Mouse (Mus musculus) c-Kit-negative CD71-positive TER-119-positive erythroid progenitor cells, embryonic 14.5 days (primary cell): Measurements from ENCODE around the gene Sap30bp.

Source experiments
- DNase-seq: peaks from one replicate; pipeline ENCODE4 v3.0.0-alpha.2; 2013; ENCODE audit warnings: low read depth, low spot score

Sap30bp gene

DNA sequence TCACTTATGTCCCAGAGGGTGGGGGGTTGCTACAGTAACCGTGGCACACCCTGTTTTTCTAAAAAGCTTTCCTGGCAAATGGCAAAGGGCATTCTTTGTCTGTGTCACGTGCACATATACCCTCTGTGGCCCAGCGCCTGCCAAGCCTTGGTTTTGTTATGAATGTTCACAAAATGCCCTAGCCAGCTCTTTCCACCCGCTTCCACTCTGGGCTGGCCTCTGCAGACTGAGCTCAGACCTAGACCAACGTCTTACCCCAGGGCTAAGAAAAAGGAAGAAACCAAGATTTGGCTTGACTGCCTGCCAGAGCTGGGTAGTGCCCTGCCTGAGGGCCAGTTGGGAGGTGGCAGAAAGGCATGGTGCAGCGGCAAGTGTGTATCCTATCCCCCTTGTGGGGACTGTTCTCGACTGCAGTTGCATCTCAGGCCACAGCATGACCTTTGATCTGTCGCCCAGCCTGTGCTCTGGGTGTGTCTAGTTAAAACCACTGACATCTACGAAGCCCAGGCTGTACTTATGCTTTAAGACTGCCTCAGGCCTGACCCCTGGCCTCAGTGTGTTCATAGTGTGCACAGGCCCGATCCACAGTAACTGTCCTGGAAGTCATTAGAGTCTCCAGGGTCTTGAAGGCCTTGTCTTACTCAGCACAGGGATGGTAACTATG is 22.2 kb downstream of the Sap30bp start:
- DNase-seq: no peak

DNA sequence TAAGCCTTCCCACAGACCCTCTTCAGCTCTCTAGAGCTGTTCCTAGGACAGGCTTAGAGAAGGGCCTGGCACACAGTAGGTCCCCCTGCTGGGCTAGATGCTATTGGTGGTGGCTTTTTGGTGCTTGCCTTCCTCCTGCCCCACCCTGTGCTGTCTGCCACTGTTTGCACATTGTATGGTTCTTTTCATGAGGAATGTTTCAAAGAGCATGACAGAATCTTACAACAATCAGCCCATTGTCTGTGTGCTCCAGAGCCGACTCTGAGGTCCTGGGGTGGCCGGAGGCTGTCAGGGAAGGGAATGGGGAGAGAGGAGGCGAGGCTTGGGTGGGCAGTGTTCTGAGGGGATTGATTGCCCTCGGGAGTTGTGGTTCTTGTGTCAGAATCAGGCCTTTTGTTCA is 23.4 kb downstream of the Sap30bp start:
- no peak for DNase-seq

DNA sequence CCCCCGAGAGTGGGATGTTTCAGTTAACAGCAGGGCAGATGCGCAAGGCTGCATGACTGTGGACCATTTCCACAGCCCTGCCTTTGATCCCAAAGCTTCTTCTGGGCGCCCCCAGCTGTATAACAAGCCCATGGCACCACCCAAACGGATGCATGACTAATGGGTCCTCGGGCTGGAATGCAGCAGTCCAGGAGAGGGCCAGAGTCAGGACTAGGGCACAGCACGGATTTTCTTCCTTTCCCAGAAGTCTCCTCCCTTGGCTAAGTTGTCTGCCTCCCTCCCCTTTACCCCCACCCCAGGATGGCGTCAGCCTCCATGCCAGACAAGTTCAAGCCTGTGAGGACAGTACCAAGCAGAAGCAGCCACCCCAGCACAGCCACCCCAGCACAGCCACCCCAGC is 24.9 kb downstream of the Sap30bp start:
- no peak for DNase-seq

DNA sequence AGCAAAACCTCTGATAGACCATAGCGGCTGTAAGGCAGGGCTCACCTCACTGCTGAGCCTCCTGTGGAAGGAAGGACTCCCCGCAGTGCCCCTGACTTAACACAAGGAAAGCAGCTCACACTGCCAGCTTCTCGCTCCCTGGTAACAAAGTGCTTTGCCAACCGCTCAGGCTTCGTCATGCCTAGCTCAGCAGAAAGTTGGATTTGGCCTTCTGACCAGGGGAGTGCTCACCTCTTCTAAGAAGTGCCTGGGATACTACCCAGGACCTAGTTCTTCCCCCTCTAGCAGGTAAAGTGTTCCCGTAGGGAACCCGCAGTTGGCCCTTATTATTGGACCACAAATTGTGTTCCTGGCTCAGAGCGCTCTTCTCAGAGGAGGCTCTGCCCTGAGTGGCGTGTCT is 25.9 kb downstream of the Sap30bp start:
- DNase-seq: no peak

DNA sequence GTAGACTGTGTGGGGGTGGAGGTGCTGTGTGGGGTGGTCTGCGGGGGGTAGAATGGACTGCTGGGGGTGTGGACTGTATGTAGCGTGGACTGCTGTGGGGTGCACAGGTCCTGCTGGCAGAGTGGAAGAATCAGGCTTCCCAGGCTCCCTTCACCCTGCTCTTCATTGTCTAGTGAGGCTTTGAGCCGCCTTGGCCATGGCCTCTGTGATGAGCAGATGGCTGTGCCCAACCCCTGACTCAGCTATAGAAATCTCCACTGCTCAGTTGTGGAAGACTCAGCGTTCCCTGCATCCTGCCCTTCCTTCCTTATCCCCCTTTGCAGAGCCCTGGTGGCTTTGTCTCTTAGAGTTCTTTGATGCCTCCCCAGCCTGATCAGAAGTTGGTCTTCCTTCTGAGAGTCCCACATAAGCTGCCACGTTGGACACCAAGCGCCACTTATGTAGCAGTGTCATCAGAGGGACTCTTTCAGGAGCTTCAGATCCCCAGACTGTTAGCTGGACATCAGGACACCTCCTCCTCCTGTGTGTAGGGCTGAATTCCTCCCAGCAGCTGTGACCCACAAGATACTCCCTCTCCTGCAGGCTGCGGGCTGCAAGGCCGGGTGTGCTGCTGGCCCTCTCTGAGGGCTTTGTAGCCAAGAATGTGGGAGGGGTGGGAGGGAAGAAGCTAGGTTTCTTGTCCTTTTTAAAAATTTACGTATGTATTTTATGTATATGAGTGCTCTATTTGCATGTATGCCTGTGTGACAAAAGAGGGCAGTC is 29.8 kb downstream of the Sap30bp start:
- DNase-seq: no peak

DNA sequence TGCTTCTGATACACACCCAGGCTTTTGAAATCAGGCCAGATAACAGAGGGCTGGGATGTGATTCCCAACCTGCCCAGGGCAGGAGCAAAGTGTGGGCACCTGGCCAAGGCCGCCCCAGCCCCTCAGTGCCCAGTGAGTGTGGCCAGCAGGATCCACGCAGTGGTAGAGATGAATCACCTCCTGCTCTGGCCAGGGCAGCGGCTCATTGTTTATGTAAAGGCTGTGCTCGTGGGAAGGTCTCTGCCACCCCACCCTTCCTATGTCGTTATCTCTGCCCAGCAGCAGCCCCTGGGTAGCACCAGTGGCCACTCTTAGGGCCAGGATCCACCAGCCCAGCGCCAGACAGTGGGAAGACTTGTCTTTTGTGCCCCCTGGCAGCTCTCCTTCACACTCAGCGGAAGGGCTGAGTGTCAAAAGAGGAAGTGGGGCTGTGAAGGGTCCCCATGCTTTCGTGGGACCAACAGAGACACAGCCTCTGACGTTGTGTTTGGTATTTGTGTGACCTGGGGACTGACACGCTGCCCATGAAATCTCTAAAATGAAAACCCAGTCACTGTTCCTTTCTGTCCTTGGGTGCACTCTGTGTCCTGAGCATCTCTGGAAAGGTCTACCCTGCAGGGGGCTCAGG is 32.0 kb downstream of the Sap30bp start:
- no peak for DNase-seq

DNA sequence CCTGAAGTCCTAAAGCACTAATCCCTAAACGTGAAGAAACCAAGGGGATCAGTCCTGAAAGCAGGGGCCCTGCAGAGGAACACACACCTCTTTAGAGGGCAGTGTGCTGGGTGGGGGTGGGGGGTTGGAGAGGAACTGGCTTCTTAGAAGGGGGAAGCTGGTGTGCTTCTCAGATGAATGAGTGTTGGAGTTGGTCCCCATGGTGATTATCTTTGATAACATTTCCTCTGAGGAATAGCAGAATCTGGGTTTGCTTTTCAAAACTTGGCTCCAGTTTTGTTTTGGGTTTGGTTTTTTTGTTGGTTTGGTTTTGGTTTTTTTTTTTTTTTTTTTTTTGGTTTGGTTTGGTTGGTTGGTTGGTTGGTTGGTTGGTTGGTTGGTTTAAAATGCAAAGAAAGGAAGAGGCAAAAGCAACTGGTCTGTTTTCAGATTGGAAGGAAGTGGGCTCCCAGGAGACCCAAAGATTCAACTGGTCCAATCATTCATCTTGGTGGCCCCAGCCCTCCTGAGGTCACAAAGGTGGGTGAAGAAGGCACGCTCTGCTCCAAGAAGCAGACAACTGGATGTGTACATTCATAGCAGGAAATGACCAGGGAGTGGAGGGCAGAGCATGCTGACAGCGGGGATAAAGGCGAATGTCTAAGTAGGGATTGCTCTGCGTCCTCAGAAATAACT is 35.8 kb downstream of the Sap30bp start:
- DNase-seq: no peak

DNA sequence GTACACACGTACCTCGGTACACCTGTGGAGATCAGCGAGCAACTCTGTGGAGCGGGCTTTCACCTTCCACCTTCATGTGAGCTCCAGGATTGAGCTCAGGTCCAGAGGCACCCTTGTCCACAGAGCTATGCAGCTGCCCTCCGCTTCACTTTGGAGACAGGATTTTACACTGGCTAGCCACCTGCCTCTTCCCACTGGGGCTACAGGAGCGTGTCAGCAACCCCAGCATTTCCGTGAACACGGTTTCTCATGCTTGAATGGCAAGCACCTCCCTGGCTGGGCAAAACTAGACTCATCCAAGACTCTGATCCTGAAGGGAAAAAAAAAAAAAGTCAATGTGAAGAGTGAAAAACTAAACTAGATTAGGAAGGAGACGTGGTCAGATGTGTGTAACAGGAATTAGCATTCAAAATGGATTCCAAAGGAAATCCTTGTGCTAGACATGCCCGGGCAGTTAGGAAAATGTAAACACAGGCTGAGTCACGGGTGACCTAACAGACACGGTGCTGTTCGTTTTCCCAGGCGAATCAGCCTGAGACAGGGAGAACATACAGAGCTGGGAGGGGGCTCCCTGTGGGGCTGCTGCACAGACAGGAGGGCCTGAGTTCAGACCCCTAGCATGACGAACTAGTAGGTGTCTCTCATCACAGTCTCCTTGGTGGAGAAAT is 37.1 kb downstream of the Sap30bp start:
- no peak for DNase-seq

DNA sequence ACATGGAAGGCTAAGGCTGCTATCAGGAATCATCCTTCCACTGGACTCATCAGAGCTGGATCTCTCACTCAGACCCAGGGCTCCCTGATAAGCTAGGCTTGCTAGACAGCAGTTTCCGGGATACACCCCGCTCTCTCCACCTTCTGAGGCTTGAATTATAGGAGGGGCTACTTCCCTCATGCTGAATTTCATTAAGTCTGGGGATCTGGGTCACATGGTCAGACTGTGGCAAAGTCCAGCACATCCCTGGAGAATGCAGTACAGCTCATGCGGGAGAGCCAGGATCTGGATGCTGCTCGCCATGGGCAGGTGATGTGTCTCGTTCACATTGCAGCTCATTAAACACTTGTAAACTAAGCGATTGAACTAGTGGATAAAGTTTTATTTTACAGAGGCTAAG is 37.9 kb downstream of the Sap30bp start:
- no peak for DNase-seq

DNA sequence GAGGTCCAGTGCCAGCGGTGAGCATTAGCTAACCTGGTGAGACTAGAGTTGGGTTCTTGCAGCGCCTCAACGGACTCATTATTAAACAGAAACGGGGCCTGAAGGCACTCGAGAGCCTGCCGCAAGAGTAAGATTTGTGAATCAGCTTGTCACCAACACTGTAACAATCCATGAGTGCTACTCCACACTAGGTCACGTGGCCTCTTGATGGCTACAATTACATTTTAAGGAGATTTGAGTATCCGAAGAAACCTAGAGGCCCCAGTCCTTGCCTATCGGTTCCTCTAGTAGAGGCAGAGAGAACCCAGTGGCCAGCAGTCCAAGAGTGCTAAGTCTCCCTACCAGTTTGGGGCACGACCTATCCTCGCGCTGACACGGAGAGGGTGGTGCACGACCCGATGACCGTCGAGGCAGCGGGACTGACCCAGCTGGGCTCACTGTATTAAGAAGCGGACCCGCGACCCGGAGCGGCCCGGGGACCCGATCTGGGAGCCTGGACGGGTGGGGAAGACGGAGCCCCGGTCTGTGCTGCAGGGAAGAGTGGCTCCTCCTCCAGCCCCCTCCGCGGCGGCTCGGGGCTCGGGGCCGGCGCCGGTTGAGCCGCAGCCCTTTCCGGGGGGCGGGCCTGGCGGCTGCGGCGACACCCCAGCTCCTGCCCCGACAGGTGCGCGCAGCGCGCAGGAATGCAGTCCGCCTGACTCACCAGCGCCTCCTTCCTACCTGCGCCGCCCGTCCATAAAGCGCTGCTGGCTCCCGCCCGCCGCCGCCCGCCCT is 41.4 kb downstream of the Sap30bp start, which contains the start of gene Itgb4:
Gene Itgb4, plus strand, starts transcription at position 401 of the 774 bp plus-strand sequence.
- no peak for DNase-seq

DNA sequence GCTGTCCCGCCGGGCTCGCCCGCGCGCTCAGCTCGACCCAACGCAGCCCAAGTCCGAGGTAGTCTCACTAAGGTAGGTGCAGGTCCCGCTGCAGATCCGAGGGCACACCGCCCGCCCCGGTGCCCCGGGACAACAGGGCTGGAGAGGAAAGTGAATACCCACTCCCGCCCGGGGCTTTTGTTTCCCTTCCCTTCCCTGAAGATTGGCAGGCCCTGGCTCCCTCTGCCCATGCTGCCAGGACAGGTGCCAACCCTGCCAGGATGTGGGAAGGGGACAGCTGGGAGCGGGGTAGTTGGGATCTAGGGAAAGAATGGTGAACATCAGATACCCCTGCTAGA is 42.0 kb downstream of the Sap30bp start:
- no peak for DNase-seq

DNA sequence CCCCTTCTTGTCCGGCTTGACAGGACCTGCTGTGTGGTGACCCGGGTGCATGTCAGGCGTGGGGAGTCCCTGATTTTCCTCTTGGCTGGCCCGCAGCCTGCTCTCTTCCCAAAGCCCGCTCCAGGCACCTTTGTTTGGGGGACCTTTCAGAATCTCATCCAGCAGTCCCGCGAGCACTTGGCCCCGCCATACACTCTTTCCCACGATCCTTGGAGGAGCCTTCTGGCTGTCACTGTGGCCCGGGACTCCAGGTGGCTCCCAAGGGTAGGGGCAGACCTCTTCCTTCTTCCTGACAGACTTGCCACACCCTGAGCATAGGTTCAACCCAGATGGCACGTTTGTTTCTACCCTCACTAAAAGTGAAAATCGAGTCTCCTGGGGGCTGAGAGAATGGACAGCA is 42.5 kb downstream of the Sap30bp start:
- DNase-seq: no peak

DNA sequence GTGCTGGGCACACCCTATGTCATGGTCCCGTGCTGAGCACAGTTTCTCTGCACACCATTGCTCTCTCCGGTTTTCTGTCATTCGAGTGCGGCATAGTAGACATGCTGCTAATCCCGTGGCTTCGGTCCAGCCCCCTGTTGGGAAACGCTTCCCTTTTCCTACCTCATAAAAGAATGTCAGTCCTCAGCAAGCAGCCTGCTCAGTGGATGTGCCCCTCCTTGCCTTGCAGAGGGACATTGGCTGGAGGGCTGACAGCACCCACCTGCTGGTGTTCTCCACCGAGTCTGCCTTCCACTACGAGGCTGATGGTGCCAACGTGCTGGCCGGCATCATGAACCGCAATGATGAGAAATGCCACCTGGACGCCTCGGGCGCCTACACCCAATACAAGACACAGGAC is 49.4 kb downstream of the Sap30bp start:
- DNase-seq: no peak

DNA sequence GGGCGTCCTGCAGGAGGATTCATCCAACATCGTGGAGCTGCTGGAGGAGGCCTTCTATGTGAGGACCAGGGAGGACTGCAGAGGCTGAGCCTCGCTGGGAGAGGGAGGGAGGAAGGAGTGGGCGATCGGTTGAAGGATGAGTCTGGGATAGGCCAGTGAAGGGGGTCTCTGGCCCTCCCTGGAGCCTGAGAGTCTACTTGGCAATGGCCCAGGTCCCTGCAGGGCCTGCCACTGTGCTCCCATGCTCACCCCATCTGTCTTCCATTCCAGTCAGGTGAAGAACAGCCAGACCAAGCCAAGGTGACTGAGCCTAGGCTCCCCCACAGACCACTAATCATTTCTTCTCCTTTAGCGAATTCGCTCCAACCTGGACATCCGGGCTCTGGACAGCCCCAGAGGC is 50.2 kb downstream of the Sap30bp start:
- DNase-seq: no peak

DNA sequence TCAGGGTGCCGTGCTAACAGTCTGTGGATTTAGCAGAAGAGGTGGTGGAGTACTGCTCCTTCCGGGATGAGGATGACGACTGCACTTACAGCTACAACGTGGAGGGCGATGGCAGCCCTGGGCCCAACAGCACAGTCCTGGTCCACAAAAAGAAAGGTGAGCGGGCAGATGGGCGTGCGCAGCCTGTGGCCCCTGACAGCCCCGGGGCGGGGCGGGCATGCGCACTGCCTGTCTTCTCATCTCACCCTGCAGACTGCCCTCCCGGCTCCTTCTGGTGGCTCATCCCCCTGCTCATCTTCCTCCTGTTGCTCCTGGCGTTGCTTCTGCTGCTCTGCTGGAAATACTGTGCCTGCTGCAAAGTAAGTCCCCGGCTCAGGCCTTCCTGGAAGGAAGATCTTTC is 56.6 kb downstream of the Sap30bp start:
- no peak for DNase-seq

DNA sequence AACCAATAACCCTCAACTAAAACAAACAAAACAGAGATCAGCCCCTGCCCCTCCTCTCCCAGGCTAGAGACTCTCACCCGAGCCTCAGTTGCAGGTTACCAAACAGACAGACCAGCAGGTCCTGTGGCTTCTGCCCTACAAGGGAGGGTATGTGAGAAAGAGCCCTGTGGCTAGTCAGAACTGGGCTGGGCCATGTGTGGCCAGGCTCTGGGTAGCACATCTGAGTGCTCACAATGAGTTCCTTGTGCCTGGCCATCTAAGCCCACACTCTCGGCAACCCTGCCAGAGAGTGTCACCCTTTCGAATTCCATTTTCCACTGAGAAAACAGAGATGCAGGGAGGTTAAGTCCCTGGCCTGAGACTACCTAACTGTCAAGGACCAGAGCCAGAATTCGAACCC is 59.0 kb downstream of the Sap30bp start:
- DNase-seq: no peak

DNA sequence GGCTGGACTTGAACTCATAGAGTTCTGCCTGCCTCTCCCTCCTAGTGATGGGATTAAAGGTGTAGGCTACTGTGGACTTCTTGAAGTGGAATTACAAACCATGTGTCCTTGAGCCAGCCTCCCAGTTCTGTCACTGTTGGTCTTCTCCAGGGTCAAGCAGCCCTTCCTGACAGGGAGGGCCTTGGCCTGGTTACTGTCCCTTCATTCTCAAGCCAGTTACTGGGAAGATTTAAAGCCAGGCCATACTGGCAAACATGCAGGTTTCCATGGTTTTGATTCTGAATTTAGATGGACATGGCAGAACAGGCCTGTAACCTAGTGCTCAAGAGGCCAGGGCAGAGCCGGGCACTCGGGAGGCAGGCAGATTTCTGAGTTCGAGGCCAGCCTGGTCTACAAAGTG is 62.2 kb downstream of the Sap30bp start:
- no peak for DNase-seq

DNA sequence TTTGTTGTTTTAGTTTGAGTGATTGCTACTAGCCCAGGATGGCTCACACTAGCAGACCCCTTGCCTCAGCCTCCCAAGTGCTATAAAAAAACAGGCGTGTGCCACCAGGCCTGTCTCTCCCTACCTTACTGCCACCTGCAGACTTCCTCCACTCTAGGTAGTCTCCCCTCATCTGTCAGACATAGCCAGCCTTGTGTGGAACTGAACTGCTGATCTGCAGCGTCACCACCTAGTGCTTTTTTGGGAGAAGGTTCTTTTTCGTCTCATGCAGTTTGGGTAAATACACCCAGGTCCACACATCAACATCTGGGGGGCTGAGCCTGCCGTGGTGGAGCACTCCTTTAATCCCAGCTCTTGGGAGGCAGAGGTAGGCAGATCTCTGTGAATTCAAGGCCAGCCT is 64.0 kb downstream of the Sap30bp start:
- DNase-seq: no peak

DNA sequence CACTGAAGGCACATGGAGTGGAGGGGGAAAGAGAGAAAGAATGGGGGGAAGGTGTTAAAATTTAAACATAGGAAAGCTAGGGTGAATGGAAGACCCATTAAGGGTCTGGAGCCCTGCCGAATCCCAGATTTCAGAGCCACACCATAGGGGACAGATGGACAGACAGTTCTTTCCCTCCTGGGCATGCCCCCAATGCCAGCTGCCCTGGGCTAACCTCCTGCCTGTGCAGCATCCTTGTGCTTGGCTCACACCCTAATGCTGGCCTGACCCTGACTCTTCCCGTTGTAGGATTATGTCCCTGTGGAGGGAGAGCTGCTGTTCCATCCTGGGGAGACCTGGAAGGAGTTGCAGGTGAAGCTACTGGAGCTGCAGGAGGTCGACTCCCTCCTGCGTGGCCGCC is 64.6 kb downstream of the Sap30bp start:
- no peak for DNase-seq

DNA sequence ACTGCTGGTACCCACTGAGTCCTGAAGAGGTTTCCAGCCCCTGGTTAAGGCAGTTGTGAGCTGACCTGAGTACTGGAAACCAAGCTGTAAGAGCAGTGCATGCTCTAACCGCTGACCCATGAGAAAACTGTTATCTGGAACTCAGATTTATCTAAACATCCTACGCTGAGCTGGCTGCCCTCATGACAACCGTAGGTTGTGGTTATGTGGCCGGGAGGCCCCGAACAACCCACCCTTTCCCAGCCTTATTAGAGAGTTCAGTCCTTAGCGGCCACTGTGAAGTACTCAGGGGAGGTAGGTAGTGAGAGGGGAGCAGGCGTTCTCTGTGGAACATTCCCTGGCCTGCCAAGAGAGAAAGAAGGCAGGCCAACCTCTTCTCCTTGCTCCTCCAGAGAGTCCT is 65.9 kb downstream of the Sap30bp start:
- no peak for DNase-seq

DNA sequence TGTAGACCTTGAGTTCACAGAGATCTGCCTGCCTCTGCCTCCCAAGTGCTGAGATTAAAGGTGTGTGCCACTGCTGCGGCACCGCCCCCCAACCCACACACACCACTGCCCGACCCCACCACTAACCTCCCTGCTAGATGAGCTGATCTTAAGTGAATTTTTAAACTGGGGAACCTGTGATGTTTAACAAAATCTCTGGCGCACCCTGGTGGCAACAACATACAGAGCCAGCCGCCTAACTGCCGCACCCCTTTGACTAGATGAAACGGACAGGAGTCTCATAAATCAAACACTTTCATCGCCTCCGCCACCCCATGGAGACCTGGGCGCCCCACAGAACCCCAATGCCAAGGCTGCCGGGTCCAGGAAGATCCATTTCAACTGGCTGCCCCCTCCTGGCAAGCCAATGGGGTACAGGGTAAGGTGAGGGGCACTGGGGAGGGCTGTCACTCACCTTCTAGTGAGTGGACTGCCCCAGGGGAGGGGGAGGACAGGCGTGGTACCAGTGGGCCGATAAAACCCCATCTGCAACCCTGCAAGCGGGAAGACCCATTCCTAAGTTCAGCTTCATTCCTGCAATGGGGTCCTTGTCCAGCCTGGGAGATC is 66.6 kb downstream of the Sap30bp start:
- no peak for DNase-seq
